Mouse (Mus musculus) lung, postnatal 4 days (tissue): ENCODE data around the gene Ascc2.
"Not testable (repeated sequence)": the region's sequence is repeated elsewhere in the genome, so short reads cannot be mapped to it uniquely, and the experiment has no call there.

ENCODE experiments used
- DNase-seq, 2 experiments: peaks; one replicate each; pipeline ENCODE4 v3.0.0; 2021

Ascc2 gene

GRCm38 (mm10) chr11:4685510-4685909 lies 48.0 kb downstream of the Ascc2 start:
- DNase-seq: no peak

DNA sequence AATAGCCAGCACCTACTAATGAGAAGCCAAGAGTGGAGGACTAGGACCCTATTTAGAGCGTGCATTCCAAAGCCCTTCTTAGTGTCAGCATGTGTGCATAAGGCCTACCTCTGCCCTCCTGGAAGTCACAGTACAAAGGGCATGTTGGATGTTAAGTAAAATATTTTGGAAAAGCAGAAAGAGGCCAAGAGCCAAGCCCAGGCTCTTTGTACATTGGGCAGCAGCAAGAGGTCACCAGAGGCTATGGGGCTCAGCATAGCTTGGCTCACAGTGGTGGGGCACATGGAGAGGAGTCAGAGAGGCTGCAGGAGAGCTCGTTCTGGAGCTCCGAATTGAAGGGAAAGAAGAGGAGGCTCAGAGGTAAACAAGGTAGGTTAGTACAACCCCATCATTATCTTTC lies 49.5 kb downstream of the Ascc2 start:
- no peak for DNase-seq

DNA sequence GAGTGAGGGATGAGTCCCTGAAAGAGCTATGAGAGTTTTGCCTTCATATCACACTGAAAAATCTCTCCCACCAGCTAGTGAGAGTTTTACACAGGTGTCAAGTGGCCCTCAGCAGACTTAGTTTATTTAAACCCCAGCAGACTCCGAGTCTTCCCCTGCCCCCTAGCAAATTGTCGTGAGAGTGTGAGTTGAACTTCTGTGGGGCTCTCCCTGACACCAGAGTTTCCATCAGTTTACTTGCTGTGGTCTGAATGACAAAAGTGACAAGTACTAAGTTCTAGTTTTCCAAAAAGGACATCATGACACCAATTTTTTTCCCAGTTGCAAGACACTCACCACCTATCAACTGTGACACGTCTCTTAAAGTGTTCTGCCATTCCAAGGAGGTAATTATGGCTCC lies 50.3 kb downstream of the Ascc2 start:
- no peak for DNase-seq

DNA sequence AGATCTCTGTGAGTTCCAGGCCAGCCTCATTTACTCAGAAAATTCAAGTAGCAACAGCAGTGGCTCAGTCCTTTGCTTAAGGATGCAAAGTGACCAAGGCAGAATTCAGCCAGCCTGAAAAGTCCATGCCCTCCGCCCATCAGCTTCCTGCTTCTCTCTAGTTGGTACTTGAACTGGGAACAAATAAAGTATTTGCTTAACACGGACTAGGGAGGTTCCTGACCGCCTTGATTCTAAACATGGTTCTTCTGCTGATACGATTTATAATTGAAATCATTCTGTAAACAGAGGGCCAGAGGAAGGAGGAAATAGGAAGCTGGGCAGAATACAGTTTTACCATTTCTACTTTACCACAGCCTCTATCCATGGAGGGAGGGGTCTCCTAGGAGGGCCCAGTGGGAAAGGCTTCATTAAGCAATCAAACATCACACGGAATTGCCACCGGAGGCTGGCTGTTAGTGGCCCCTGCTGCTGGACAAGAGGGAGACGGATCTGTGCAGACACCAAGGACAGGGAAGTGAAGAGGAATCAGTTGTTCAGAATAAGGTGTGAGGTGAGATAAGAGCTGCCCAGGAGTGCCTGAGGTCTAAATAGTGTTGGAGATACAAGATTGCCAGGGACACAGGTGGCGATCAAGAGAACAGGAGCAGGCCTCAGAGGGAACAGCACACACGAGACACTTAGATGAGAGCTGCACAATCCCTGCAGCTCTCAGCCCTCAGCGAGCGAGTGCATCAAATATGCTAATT lies 51.3 kb downstream of the Ascc2 start:
- DNase-seq: no peak

DNA sequence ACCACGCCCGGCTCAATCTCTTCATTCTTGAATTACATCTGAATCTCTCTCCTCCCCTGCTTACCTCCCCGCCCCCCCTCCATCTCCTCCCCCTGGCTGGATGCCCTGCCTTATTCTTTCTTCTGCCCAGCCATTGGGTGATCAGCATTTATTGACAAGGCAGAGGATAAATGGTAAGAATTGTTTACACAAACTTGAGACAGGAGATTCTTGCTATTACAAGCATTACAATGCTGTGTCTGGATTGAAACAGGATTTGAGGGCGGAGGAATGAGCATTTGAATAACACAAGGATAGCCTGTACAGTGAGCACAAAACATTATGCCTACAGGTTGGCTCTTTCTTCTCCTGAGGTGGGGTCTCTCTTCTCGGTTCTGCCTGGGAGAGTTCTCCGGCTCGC lies 52.8 kb downstream of the Ascc2 start:
- no peak for DNase-seq

GRCm38 (mm10) chr11:4691213-4691612 lies 53.7 kb downstream of the Ascc2 start:
- DNase-seq: peak; percentile 25 to 52

DNA sequence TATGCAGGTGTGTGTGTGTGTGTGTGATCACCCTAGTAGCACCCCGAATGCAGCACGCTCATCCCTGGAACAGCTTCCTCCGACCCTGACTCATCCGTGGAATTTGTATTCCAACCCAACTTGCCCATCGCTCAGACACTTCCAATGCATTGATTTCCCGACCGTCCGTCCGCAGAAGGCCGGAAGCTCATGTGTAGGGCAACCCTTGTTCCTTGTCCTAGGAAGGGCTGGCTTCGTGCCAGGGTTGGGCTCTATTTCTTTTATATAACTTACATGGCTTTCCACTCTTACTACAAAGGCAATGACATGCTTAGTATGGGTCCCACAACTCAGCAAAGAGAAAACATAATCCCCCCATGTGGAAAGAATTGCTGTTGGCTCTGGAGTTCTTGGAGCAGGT lies 54.6 kb downstream of the Ascc2 start:
- no peak for DNase-seq

- peak; percentile 86 to 92 for DNase-seq
Measured at GRCm38 (mm10) chr11:4697043-4697983, 59.8 kb downstream of the Ascc2 start.

DNA sequence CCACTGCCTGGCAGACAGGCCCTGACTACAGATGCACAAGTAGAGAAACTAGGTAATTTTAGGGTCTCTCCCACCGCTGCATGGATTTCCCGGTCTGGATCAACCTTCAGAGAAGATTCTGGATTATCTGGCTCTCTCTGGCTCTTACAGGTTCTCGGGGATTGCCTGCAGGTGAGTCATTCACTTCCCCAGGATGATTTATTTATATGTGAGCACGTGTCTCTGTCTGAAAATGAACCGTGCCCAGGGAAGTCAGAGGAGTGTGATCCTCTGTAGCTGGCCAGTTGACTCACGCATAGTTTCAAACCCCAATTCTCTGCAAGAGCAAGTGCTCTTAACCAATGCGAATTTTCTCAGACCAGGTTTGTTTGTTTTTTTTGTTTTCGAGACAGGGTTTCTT lies 63.2 kb downstream of the Ascc2 start:
- DNase-seq: no peak

GRCm38 (mm10) chr11:4703688-4704071 lies 66.1 kb downstream of the Ascc2 start:
- DNase-seq: no peak

GRCm38 (mm10) chr11:4704072-4704964 lies 66.8 kb downstream of the Ascc2 start, which contains the start of the genes Uqcr10 and Zmat5:
Uqcr10 (minus strand) TSS chr11:4704342.
Zmat5 (plus strand) TSS chr11:4704678.
- peak; percentile 94 for DNase-seq

DNA sequence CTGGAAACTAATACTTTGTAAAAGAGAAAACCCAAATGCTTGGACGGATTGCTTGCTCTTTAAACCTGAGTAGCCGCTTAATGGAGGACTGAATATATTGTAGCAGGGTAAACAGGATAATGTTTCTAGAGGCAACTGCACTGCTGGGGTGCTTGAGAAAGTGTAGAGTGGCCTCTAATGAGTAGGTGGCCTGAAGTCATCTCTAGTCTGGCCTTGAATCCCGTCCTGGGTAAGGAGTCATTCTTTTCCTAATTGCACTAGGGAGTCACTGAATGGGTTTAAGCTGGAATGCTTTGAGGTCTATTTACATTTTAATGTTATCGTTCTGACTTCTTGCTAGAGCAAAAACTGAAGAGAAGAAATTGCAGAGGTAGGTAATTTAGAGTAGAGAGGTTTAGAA lies 67.6 kb downstream of the Ascc2 start:
- DNase-seq: no peak

DNA sequence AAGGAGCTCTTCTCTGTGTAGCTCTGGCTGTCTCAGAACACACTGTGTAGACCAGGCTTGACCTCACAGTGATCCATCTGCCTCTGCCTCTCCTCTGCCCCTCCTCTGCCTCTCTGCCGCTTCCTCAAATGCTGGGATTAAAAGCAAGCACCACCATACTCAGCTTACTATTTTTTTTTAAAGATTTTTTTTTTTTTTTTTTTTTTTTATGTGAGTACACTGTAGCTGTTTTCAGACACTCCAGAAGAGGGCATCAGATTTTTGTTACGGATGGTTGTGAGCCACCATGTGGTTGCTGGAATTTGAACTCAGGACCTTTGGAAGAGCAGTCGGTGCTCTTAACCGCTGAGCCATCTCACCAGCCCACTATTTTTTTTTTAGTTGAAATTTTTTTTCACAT lies 72.6 kb downstream of the Ascc2 start:
- not testable (repeated sequence) for DNase-seq

DNA sequence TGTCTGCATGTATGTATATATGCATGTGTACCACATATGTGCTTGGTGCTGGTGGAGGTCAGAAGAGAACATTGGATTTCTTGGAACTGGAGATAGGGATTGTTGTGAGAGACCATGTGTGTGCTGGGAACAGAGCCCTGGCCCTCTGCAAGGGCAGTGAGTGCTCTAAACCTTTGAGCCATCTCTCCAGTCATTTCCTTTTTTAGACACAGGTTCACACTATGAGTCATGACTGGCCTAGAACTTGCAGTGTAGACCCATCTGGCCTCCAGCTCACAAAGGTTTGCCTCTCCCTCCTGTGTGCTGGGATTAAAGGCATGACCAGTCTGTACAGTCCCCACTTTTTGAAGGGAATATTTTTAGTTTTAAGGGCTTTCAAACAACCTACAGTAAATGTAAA lies 75.3 kb downstream of the Ascc2 start:
- no peak for DNase-seq

DNA sequence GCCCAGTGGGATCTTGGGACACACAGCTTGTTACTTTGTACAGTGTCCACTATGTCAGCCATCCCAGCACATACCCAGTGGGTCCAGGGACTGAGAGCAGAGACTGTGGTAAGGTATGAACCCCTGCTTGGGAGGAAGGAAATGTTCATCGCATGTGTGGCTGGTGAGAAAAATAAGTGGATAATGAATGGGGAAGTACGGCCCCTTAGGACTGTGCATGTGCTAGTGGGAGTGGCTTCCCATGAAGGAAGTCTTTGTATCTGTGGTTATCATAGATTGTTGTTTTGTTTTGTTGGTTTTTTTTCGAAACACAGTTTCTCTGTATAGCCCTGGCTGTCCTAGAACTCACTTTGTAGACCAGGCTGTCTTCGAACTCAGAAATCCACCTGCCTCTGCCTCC lies 77.2 kb downstream of the Ascc2 start:
- no peak for DNase-seq

- no peak for DNase-seq
Measured at GRCm38 (mm10) chr11:4715596-4715995, 78.0 kb downstream of the Ascc2 start.

DNA sequence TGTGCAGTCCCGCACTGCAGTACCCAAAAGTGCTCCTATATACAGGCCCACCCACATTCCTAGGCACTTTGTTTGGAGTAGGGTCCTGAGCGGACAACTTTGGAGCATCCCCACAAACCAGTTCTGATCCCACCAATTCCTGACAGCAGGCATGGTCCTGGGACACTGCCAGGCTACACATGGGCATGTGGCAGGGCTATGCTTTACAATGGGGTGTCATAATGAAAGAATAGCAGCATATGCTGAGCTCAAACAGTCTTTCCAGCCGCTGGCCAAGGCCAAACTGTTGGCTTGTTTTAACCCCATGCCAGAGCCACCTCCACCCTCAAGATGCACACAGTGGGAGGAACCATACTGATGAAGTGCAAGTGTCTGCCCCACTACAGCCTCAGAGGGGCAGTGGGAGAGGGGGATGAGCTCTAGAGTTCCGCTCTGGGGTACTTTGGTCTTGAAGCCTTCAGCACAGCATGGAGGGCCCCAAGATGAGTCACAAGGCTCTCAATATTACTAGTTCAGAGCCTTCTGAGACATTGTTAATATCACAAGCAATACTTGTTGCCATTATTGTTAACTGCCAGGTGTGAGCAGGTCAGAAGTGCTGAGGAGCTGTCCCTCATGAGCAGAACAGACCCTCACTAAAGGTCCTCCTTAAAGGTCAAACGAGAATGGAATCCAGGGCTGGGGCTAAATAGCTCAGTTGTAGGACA lies 79.1 kb downstream of the Ascc2 start:
- no peak for DNase-seq

GRCm38 (mm10) chr11:4718548-4718947 lies 81.0 kb downstream of the Ascc2 start:
- no peak for DNase-seq

- DNase-seq: no peak
Measured at GRCm38 (mm10) chr11:4719961-4720360, 82.4 kb downstream of the Ascc2 start.

- no peak for DNase-seq
Measured at GRCm38 (mm10) chr11:4720393-4720792, 82.8 kb downstream of the Ascc2 start.

DNA sequence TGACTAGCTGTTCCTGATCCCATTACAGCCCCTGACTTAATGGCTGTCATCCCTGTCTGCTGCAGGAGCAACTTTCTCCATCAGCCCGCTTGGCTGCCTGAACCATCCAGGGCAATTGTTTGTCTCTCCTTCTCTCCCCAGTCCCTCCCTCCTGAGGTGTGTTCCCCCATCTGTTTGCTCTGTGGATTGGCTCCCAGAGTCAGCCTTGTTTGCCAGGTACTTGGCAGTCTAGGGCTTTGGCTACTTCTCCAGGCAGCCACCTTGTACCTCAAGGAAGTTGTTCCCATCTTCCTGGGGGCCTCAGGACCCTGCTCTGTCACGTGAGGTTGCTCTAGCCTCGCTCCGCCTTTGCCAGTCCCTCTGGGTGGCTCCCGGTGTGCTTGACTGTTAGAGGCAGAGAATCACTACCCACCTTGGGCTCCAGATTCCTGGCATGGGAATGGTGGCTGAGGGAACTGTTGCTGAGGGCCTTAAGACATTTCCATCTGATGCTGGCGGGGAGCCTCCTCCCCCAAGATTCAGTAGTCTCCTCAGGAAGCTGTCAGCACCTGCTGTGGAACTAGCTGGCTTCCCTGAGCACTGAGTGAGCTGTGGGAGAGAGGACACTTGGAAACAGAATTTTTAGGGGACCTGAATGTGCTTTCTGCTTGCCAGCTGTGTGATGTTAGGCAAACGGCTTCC lies 83.5 kb downstream of the Ascc2 start:
- DNase-seq: no peak

GRCm38 (mm10) chr11:4721728-4722127 lies 84.2 kb downstream of the Ascc2 start:
- DNase-seq: no peak
